Mouse (Mus musculus) neural tube, embryonic 15.5 days (tissue): Measurements from ENCODE around the gene Mrps30. TPM values are rescaled to one million over a fixed set of nuclear protein-coding genes. Genes with fewer than 3 reads are reported as not detected.

Experiments used
- ATAC-seq: fragments of 200-750 bp; cut with Nextera tagmentation; 2 replicates; pipeline ENCODE4 v1.8.0; 2017; ENCODE audit warnings: mild to moderate bottlenecking, moderate TSS enrichment, moderate library complexity; ENCODE audit not compliant: low FRiP score
- H3K27ac ChIP-seq: fragments of 300-500 bp; sonication (generic); replicated peaks from 2 replicates; pipeline ENCODE4 v1.5.1; 2015; ENCODE audit warnings: mild to moderate bottlenecking, inconsistent platforms
- H3K27me3 ChIP-seq: fragments of 300-500 bp; sonication (generic); replicated peaks from 2 replicates; pipeline ENCODE4 v1.6.1; 2015; ENCODE audit warnings: inconsistent platforms
- H3K36me3 ChIP-seq: fragments of 300-500 bp; sonication (generic); 2 replicates; pipeline ENCODE4 v1.6.1; 2015; ENCODE audit warnings: inconsistent platforms
- H3K4me1 ChIP-seq: fragments of 300-500 bp; sonication (generic); 2 replicates; pipeline ENCODE4 v1.6.1; 2015; ENCODE audit warnings: inconsistent platforms
- H3K4me2 ChIP-seq: fragments of 300-500 bp; sonication (generic); 2 replicates; pipeline ENCODE4 v1.6.1; 2015; ENCODE audit warnings: inconsistent platforms, mild to moderate bottlenecking, moderate library complexity
- H3K4me3 ChIP-seq: fragments of 300-500 bp; sonication (generic); replicated peaks from 2 replicates; pipeline ENCODE4 v1.5.1; 2015; ENCODE audit warnings: mild to moderate bottlenecking, inconsistent platforms
- H3K9ac ChIP-seq: fragments of 300-500 bp; sonication (generic); replicated peaks from 2 replicates; pipeline ENCODE4 v1.6.1; 2015; ENCODE audit warnings: mild to moderate bottlenecking, inconsistent platforms
- H3K9me3 ChIP-seq: fragments of 300-500 bp; sonication (generic); replicated peaks from 2 replicates; pipeline ENCODE4 v1.6.1; 2016; ENCODE audit warnings: inconsistent platforms
- WGBS: fragments of 180-500 bp; shearing (Covaris S2); methylation state at CpG from one replicate; pipeline ENCODE4 v1.1.7; 2015; ENCODE audit warnings: mixed read lengths; 5-methylcytosine and 5-hydroxymethylcytosine counted together
- polyA plus RNA-seq: library from polyadenylated mRNA; unstranded; fragments of >200 nt; fragmentation: Nextera tagmentation; extraction: Ambion mirVana; gene quantifications from 2 replicates; pipeline ENCODE4 v1.2.1, GENCODE M21; 2015

Mrps30 gene
- polyA plus RNA-seq, 1 experiment from 2014 or later = 25.6 TPM

- Histone ChIP-seq H3K4me1 (no peaks in the 10 kb centered on the region), H3K4me3 (no peak overlapping the region), H3K27me3 (no peaks in the 10 kb centered on the region), H3K9me3 (no peaks in the 10 kb centered on the region), H3K9ac (no peak overlapping the region), H3K4me2 (no peak overlapping the region), H3K36me3 (no peaks in the 10 kb centered on the region), H3K27ac (no peak overlapping the region)
- ATAC-seq = no peak
- WGBS = 78% methylated on average over 1 of the region's 1 CpGs
These were observed 21.3 kb downstream of the Mrps30 start for GRCm38 (mm10) chr13:118365774-118366173.

GRCm38 (mm10) chr13:118363342-118363741, 23.7 kb downstream of the Mrps30 start:
- H3K4me1 ChIP-seq = peaks cover 3% of the 10 kb centered on the region; the same call in 1 of the 2 replicates
- no peak overlapping the region for H3K4me2 ChIP-seq
- no peaks in the 10 kb centered on the region for H3K9me3 ChIP-seq
- 87% methylated on average over 6 of the region's 6 CpGs for WGBS
- no peaks in the 10 kb centered on the region for H3K36me3 ChIP-seq
- H3K27ac ChIP-seq = no peak overlapping the region
- no peak overlapping the region for H3K4me3 ChIP-seq
- no peaks in the 10 kb centered on the region for H3K27me3 ChIP-seq
- ATAC-seq = no peak
- H3K9ac ChIP-seq = no peak overlapping the region

- no peak overlapping the region for H3K4me3 ChIP-seq
- no peaks in the 10 kb centered on the region for H3K4me1 ChIP-seq
- WGBS = 91% methylated on average over 10 of the region's 10 CpGs
- no peaks in the 10 kb centered on the region for H3K36me3 ChIP-seq
- no peak overlapping the region for H3K27ac ChIP-seq
- H3K4me2 ChIP-seq = no peak overlapping the region
- H3K9me3 ChIP-seq = no peaks in the 10 kb centered on the region
- no peaks in the 10 kb centered on the region for H3K27me3 ChIP-seq
- no peak overlapping the region for H3K9ac ChIP-seq
- no peak for ATAC-seq
These were observed 36.2 kb downstream of the Mrps30 start for GRCm38 (mm10) chr13:118350870-118351269.

- no peaks in the 10 kb centered on the region for H3K36me3 ChIP-seq
- H3K27me3 ChIP-seq = no peaks in the 10 kb centered on the region
- H3K9ac ChIP-seq = no peak overlapping the region
- H3K9me3 ChIP-seq = no peaks in the 10 kb centered on the region
- H3K4me3 ChIP-seq = no peak overlapping the region
- no peaks in the 10 kb centered on the region for H3K4me1 ChIP-seq
- 22% methylated on average over 10 of the region's 10 CpGs for WGBS
- no peak overlapping the region for H3K4me2 ChIP-seq
- H3K27ac ChIP-seq = no peak overlapping the region
- no peak for ATAC-seq
These were observed 36.8 kb downstream of the Mrps30 start for GRCm38 (mm10) chr13:118350257-118350656.

Other genes with a start within 250 kb of the Mrps30 start
- 0.96 and 1.8 TPM in 2 replicates for gene B430218F22Rik, start 622 bp downstream of the Mrps30 start, polyA plus RNA-seq